Mouse (Mus musculus) heart, adult 2 months (tissue): Measurements from ENCODE around the gene Acvr2b. TPM values are rescaled to one million over a fixed set of nuclear protein-coding genes. Genes with fewer than 3 reads are reported as not detected.

Source experiments
- DNase-seq, 2 experiments: peaks; one replicate each; pipeline ENCODE4 v3.0.0; 2021
- H3K27ac ChIP-seq: fragments of 200-600 bp; 2 replicates; pipeline ENCODE4 v1.8.1; 2022
- H3K27me3 ChIP-seq: fragments of 200-500 bp; 2 replicates; pipeline ENCODE4 v1.6.1; 2012; ENCODE audit warnings: mild to moderate bottlenecking, low read length, inconsistent platforms, mixed read lengths; ENCODE audit not compliant: control insufficient read depth, insufficient read depth
- H3K36me3 ChIP-seq: fragments of 200-500 bp; 2 replicates; pipeline ENCODE4 v1.6.1; 2012; ENCODE audit warnings: low read length, inconsistent platforms; ENCODE audit not compliant: control insufficient read depth, insufficient read depth
- H3K4me1 ChIP-seq: fragments of 200-500 bp; 2 replicates; pipeline ENCODE4 v1.6.1; 2011; ENCODE audit warnings: low read length; ENCODE audit not compliant: control insufficient read depth, insufficient read depth
- H3K4me3 ChIP-seq: fragments of 200-600 bp; 2 replicates; pipeline ENCODE4 v1.8.1; 2022
- H3K79me2 ChIP-seq: fragments of 200-500 bp; replicated peaks from 2 replicates; pipeline ENCODE4 v1.6.1; 2012; ENCODE audit warnings: mild to moderate bottlenecking, inconsistent platforms, low read length, moderate library complexity, mixed read lengths; ENCODE audit not compliant: control insufficient read depth, insufficient read depth
- H3K9ac ChIP-seq: fragments of 200-500 bp; 2 replicates; pipeline ENCODE4 v1.6.1; 2012; ENCODE audit warnings: low read depth, mild to moderate bottlenecking, control low read depth, inconsistent platforms, low read length, mixed read lengths
- CTCF ChIP-seq: fragments of 200-600 bp; IDR thresholded peaks from 2 replicates; pipeline ENCODE4 v1.8.1; 2022; ENCODE audit warnings: antibody characterized with exemption, mild to moderate bottlenecking, moderate library complexity
- EP300 ChIP-seq: fragments of 200-500 bp; IDR thresholded peaks from 2 replicates; pipeline ENCODE4 v1.6.1; 2011; ENCODE audit warnings: low read depth, low read length, control low read depth; ENCODE audit not compliant: insufficient read depth
- POLR2A ChIP-seq: fragments of 200-500 bp; IDR thresholded peaks from 2 replicates; pipeline ENCODE4 v1.6.1; 2011; ENCODE audit warnings: mild to moderate bottlenecking, low read depth, low read length, control low read depth; ENCODE audit not compliant: insufficient read depth
- WGBS: fragments of 180-500 bp; shearing (Covaris S2); methylation state at CpG from one replicate; pipeline ENCODE4 v1.1.7; 2018; 5-methylcytosine and 5-hydroxymethylcytosine counted together
- intact Hi-C: fragments of 180-260 bp; cut with DNase I; formaldehyde crosslinking; loops from one replicate; pipeline ENCODE4 v1.15.1; 2025
- polyA plus RNA-seq: library from polyadenylated mRNA; depleted of rRNA; stranded (reverse); fragments of >200 nt; gene quantifications from 2 replicates; pipeline ENCODE4 v1.2.3, GENCODE M21; 2012
- total RNA-seq, 2 experiments: library from RNA; stranded (reverse); gene quantifications; 2 replicates each; pipeline ENCODE4 v1.2.3; 2021

The Acvr2b gene
- total and polyA plus RNA-seq, 3 experiments: 2.2 to 6.8 (median 4.6) TPM

DNA sequence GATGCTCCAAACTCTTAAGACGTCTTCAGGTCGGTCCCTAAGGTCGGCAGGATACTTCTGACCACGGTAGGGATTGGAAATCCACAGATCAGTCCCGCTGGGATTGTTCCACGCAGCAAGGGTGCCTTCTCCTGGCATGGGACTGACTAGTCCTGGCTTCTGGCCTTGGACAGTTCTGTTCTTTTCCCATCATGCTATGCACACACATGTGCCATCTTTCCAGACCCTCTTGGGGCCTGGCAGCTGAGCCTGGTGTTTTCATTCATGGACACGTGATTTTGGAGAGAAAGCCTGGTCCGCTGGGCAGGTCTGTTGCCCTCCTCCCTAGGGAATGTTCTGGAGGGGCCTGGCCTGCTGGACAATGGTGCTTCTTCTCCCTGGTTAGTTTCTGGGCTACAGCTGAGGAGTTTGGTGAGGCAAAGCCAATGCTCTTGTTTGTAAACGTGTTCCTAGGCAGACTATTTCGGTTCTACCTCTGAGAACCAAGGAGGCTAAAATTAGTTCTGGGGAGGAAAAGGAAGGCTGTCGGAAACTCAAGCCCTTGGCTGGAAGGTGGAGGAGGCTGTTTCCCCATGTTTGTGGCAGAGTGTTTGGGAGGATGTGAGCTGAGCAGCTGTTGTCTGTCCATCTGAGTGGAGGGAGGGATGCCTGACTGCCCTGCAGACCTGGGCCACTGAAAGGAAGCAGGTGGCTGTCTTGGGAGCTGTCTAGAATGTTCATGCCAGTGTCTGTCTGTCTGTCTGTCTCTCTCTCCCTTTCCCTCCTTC lies 7.2 kb downstream of the Acvr2b start:
- Histone ChIP-seq H3K4me3 (no peak overlapping the region), H3K27me3 (no peaks in the 10 kb centered on the region), H3K9ac (no peak overlapping the region), H3K4me1 (peaks cover 13% of the 10 kb centered on the region), H3K36me3 (no peaks in the 10 kb centered on the region), H3K79me2 (peaks cover 2% of the 10 kb centered on the region; the same call in 1 of the 2 replicates), H3K27ac (peak overlapping the region; percentile 42)
- TF ChIP-seq EP300 (no peak), POLR2A (no peak), CTCF (no peak)
- DNase-seq: peak in 1 of 2 experiments; percentile 27
- intact Hi-C loops: no loop called here
- 30% methylated on average over 11 of the region's 11 CpGs for WGBS

- 80% methylated on average over 5 of the region's 5 CpGs for WGBS
- no peak for DNase-seq
- no peak overlapping the region for H3K9ac ChIP-seq
- no peak for TF ChIP-seq CTCF
- TF ChIP-seq EP300: no peak
- no peak for TF ChIP-seq POLR2A
- no peaks in the 10 kb centered on the region for H3K36me3 ChIP-seq
- intact Hi-C loops: no loop called here
- peaks cover 2% of the 10 kb centered on the region; the same call in 1 of the 2 replicates for H3K79me2 ChIP-seq
- no peak overlapping the region for H3K27ac ChIP-seq
- H3K4me3 ChIP-seq: no peak overlapping the region
- H3K27me3 ChIP-seq: no peaks in the 10 kb centered on the region
- H3K4me1 ChIP-seq: peaks cover 13% of the 10 kb centered on the region
These were observed 7.9 kb downstream of the Acvr2b start for GRCm38 (mm10) chr9:119409864-119410263.

DNA sequence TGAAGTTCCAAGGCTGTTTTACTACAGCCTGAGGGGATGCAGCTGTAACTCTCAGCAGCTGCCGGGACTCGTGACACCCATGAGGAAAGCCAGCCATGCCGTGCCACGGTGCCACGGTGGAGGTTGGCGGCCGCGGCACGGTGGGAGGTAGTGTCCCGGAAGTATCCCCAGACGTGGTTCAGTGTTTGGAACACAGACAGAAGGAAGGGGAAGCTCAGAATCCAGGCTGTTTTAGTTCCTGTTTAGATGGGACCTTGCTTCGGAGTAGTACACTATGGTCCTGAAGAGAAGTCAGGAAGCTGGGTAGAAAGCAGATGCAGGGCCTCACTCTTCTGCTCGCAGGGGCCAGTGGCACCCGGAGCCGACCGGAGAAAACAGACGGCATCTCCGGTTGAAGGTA lies 16.1 kb downstream of the Acvr2b start:
- WGBS: 71% methylated on average over 18 of the region's 18 CpGs
- no peak for DNase-seq
- H3K79me2 ChIP-seq: no peaks in the 10 kb centered on the region
- intact Hi-C loops: no loop called here
- no peak overlapping the region for H3K9ac ChIP-seq
- H3K4me1 ChIP-seq: peaks cover 1% of the 10 kb centered on the region; the same call in 1 of the 2 replicates
- no peak for TF ChIP-seq CTCF
- no peak for TF ChIP-seq POLR2A
- no peak for TF ChIP-seq EP300
- no peak overlapping the region for H3K27ac ChIP-seq
- no peaks in the 10 kb centered on the region for H3K27me3 ChIP-seq
- no peaks in the 10 kb centered on the region for H3K36me3 ChIP-seq
- H3K4me3 ChIP-seq: no peak overlapping the region

GRCm38 (mm10) chr9:119419852-119420438 lies 18.0 kb downstream of the Acvr2b start:
- no peaks in the 10 kb centered on the region for H3K27me3 ChIP-seq
- peaks cover 5% of the 10 kb centered on the region for H3K4me1 ChIP-seq
- no peak overlapping the region for H3K27ac ChIP-seq
- no peak for DNase-seq
- H3K36me3 ChIP-seq: no peaks in the 10 kb centered on the region
- no peaks in the 10 kb centered on the region for H3K79me2 ChIP-seq
- no peak overlapping the region for H3K4me3 ChIP-seq
- no peak overlapping the region for H3K9ac ChIP-seq
- intact Hi-C loops: no loop called here
- WGBS: 90% methylated on average over 12 of the region's 12 CpGs
- TF ChIP-seq EP300 (no peak), POLR2A (no peak), CTCF (no peak)

DNA sequence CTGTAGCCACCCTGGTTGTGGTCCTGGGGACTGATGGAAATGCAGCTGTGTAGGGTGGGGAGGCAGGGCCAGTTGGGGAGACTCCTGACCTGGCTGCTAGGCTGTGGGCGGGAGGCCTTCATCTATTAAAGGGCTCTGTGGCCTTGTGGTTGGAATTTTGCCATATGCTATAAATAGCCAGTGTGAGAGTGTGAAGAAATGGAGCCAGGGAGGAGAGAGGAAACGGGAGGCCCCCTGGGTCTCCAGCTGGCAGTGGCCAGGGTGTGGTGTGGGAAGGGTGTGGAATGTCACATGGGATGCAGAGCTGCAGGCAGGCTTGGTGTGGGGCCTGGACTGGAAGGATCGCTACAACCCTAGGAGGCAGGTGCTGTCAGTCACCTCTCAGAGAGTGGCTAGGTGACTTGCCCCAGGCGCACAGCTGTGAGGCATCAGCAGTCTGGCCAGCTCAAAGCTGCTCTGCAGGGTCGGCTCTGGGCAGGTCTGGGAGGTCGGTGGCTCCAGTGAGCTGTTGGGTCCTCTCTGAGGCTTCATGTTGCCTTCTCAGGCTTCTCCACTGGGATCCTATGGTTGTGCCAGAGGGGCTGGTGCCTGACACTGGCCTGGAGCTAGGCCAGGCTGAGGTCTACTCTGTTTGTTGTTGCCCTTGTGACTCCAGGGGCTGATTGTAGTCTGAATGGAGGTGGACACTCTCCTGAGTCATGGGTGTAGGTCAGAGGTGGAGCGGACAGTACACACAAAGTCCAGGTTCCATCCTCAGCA lies 23.5 kb downstream of the Acvr2b start:
- no peak overlapping the region for H3K9ac ChIP-seq
- 23% methylated on average over 7 of the region's 7 CpGs for WGBS

More for the DNA sequence above, 23.5 kb downstream of the Acvr2b start:
- H3K27me3 ChIP-seq: no peaks in the 10 kb centered on the region
- no peaks in the 10 kb centered on the region for H3K79me2 ChIP-seq
- intact Hi-C loops: no loop called here
- no peak overlapping the region for H3K4me3 ChIP-seq
- H3K4me1 ChIP-seq: peaks cover 12% of the 10 kb centered on the region
- no peaks in the 10 kb centered on the region for H3K36me3 ChIP-seq
- no peak overlapping the region; the same call in 1 of the 2 replicates for H3K27ac ChIP-seq
- TF ChIP-seq POLR2A (no peak), EP300 (peak; percentile 49; the same call in 1 of the 2 replicates)
- peak; percentile 53 to 67 for DNase-seq
